Mouse (Mus musculus) neural tube, embryonic 11.5 days (tissue): ENCODE measurements at regions not wholly inside any gene's neighbourhood (a gene's known extent, or its start where the extent isn't known, plus 50 kb on each side); places are given as distances from the start of the nearest gene placed in this dataset.

ENCODE experiments used
- ATAC-seq: fragments of 200-750 bp; cut with Nextera tagmentation; 2 replicates; pipeline ENCODE4 v1.8.0; 2017; ENCODE audit warnings: moderate number of reproducible peaks, mild to moderate bottlenecking, moderate TSS enrichment, moderate library complexity; ENCODE audit not compliant: insufficient read depth, low FRiP score, low TSS enrichment
- DNase-seq: peaks from one replicate; pipeline ENCODE4 v3.0.0-alpha.2; 2015; ENCODE audit warnings: low spot score
- H3K27ac ChIP-seq: fragments of 300-500 bp; sonication (generic); 2 replicates; pipeline ENCODE4 v1.5.1; 2014; ENCODE audit warnings: low read depth, mild to moderate bottlenecking, low read length
- H3K27me3 ChIP-seq: fragments of 300-500 bp; sonication (generic); 2 replicates; pipeline ENCODE4 v1.6.1; 2014; ENCODE audit warnings: mild to moderate bottlenecking, low read length, mixed read lengths; ENCODE audit not compliant: control insufficient read depth, insufficient read depth
- H3K36me3 ChIP-seq: fragments of 300-500 bp; sonication (generic); 2 replicates; pipeline ENCODE4 v1.6.1; 2014; ENCODE audit warnings: mild to moderate bottlenecking, low read length, moderate library complexity, mixed read lengths; ENCODE audit not compliant: control insufficient read depth, insufficient read depth
- H3K4me1 ChIP-seq: fragments of 300-500 bp; sonication (generic); 2 replicates; pipeline ENCODE4 v1.6.1; 2014; ENCODE audit warnings: low read length, mixed read lengths; ENCODE audit not compliant: control insufficient read depth, insufficient read depth
- H3K4me2 ChIP-seq: fragments of 300-500 bp; sonication (generic); 2 replicates; pipeline ENCODE4 v1.6.1; 2014; ENCODE audit warnings: low read depth, mild to moderate bottlenecking, moderate library complexity
- H3K4me3 ChIP-seq: fragments of 300-500 bp; sonication (generic); 2 replicates; pipeline ENCODE4 v1.5.1; 2014; ENCODE audit warnings: low read depth, low read length
- H3K9ac ChIP-seq: fragments of 300-500 bp; sonication (generic); 2 replicates; pipeline ENCODE4 v1.6.1; 2014; ENCODE audit warnings: mild to moderate bottlenecking, low read length
- H3K9me3 ChIP-seq: fragments of 300-500 bp; sonication (generic); 2 replicates; pipeline ENCODE4 v1.6.1; 2016; ENCODE audit warnings: low read length; ENCODE audit not compliant: control insufficient read depth
- WGBS: fragments of 180-500 bp; shearing (Covaris S2); extraction: QIAGEN DNeasy Blood & Tissue Kit; methylation state at CpG from one replicate; pipeline ENCODE4 v1.1.7; 2014; 5-methylcytosine and 5-hydroxymethylcytosine counted together

DNA sequence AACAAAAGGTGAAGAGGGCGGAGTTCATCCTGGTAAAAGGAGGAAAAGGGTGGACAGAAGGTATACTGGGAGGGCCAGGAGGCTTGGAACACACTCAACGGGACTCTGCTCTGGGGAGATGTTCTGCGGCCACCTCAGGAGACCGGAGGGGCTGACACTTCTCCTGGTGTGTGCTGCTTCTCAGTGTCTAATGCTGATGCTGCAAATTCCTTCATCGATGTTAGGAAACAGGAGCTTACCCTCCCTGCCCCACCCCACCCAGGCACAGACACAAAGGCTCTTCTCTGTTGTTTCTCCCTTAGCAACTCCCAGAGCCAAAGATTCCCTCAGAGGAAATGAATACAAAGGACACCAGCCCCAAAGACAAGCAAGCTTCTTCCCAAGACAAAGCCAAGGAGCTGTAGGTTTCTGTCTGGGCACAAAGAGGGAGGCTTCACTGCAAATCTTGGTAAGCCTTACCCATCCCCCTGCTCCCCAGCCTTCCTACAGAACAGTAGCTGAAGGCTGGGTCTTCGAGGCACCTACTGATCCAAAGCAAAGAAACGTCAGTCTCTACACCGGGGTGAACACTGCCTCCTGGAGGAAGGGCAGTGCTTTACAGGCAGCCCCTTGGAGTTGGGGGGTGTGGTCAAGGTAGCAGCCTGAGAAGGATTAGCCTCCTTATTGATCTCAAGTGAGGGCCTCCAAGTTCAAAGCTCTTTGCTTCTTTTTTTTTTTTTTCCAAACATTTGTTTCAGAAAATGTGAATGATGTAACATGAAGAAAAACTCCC, 128.2 kb downstream of the Hs3st3b1 start:
- Histone ChIP-seq H3K27me3 (no peaks in the 10 kb centered on the region), H3K4me3 (no peak overlapping the region), H3K4me1 (no peaks in the 10 kb centered on the region), H3K36me3 (no peaks in the 10 kb centered on the region), H3K9ac (no peak overlapping the region), H3K9me3 (no peaks in the 10 kb centered on the region), H3K27ac (no peak overlapping the region), H3K4me2 (no peak overlapping the region)
- WGBS = 86% methylated on average over 8 of the region's 8 CpGs
- no peak for DNase-seq
- ATAC-seq = no peak

DNA sequence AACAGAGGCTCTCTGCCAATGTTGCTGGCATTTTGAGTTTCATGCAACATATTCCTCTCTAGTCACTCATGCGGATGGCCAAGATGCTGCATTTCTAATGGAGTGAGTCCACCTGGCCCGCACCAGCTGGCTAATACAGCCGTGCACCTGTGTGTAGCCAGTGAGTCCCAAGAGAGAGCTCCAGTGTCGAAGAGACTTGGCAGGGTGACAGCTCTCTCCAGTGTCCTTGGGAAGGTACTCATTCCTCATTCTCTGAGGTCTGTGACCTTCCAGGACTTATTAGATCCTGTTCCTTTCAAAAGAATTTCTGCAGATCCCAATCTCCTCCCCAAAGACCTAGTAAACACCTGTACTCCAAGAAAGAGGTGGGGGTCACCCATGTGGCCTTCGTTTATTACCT, 109.9 kb downstream of the Hs3st3b1 start:
- WGBS = 94% methylated on average over 5 of the region's 5 CpGs
- no peaks in the 10 kb centered on the region for H3K4me1 ChIP-seq
- H3K9me3 ChIP-seq = no peaks in the 10 kb centered on the region
- DNase-seq (no peak), ATAC-seq (no peak)
- no peak overlapping the region for H3K4me2 ChIP-seq
- H3K27ac ChIP-seq = no peak overlapping the region
- H3K27me3 ChIP-seq = no peaks in the 10 kb centered on the region
- no peak overlapping the region for H3K4me3 ChIP-seq
- no peaks in the 10 kb centered on the region for H3K36me3 ChIP-seq
- H3K9ac ChIP-seq = no peak overlapping the region

DNA sequence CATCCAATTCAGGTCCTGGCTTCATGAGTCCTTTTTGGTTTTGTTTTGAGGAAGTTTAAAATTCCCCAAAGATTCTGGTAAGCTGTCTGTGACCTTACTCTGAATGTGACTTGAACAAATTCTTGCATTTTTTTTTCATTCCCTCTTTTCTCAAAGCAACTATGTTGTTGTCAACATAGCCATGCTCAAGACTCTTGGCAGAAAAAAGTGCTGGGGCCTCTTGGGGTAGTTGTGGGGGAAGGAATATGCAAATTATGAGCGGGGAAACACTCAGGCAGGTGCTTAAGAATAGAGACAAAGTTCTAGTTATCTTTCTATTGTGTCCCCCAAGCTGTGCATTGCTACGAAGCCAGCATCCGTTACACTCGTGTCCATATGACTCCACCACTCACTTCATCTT, 99.2 kb downstream of the Hs3st3b1 start:
- Histone ChIP-seq H3K4me2 (no peak overlapping the region), H3K4me3 (no peak overlapping the region), H3K36me3 (no peaks in the 10 kb centered on the region), H3K27me3 (no peaks in the 10 kb centered on the region), H3K27ac (no peak overlapping the region), H3K9ac (no peak overlapping the region), H3K4me1 (no peaks in the 10 kb centered on the region), H3K9me3 (no peaks in the 10 kb centered on the region)
- whole genome bisulfite sequencing = 77% methylated on average over 4 of the region's 4 CpGs
- ATAC-seq (no peak), DNase-seq (no peak)

DNA sequence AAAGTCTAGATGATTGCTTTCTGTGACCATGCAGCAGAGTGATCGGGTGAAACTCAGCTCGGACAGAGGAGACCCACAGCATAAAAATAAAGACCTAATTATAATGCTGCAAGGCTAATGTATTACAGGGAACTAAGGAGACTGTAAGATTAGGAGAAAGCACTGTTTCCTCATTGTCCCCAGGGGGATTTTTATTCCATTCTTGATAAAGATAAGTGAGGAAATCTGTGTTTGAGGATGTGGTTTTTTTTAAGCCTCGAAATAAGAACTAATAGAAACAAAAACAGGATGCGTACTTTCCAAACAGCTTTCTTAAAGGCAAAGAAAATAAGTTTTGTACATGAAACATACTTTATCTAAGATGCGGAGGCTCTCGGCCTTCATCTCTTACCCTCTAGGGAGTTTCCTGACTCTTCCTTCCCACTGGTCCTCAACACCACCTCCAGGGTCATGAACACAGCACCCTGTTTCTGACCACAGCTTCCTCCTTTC, 94.8 kb downstream of the Hs3st3b1 start:
- ATAC-seq (no peak), DNase-seq (no peak)
- H3K4me2 ChIP-seq = no peak overlapping the region
- no peaks in the 10 kb centered on the region for H3K36me3 ChIP-seq
- WGBS = 94% methylated on average over 6 of the region's 6 CpGs
- no peaks in the 10 kb centered on the region for H3K4me1 ChIP-seq
- no peak overlapping the region for H3K27ac ChIP-seq
- H3K9me3 ChIP-seq = no peaks in the 10 kb centered on the region
- H3K27me3 ChIP-seq = no peaks in the 10 kb centered on the region
- H3K9ac ChIP-seq = no peak overlapping the region
- no peak overlapping the region for H3K4me3 ChIP-seq

DNA sequence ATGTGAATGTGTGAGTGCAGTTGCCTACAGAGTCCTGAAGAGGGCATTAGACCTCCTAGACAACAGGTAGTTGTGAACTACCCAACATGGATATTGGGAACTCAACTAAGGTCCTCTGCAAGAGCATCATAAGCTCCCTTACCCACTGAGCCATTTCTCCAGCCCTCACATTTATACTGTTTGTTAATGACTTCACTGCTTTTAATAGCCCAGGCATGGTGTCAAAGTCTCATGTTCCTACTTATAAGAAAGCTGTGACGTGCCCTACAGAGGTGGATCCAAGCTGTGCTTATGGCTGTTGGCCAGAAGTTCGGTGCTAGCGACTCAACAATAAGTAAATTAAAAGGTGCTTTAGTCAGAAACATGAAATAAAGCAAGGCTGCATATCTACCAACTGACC, 88.6 kb downstream of the Hs3st3b1 start:
- 92% methylated on average over 3 of the region's 3 CpGs for WGBS

DNA sequence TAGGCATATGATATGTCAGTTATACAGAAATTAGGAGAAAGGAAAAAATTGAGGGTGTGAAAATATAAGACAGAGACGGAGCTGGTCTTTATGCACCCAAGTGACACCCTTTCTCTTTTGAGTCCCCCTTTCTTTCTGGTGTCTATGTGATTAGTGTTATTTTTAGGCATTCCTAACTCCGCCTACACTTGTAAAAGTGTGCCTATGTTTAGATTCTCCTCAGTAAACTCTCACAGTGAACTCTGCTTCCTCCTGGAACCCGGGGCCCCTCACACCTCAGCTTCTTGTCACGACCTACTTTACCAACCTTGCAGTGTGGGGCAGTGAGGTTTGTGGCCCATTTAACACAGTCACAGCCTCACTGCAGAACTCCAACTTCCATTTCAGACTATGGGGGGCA, 88.0 kb downstream of the Hs3st3b1 start:
- Histone ChIP-seq H3K9ac (no peak overlapping the region), H3K27me3 (no peaks in the 10 kb centered on the region), H3K4me3 (no peak overlapping the region), H3K27ac (no peak overlapping the region), H3K9me3 (0 out of 2 replicates have a peak, but pooled peaks cover 3% of the 10 kb centered on the region), H3K4me2 (no peak overlapping the region), H3K36me3 (no peaks in the 10 kb centered on the region), H3K4me1 (no peaks in the 10 kb centered on the region)
- 68% methylated on average over 4 of the region's 4 CpGs for WGBS
- no peak for DNase-seq
- ATAC-seq = no peak

More for the DNA sequence above, 88.6 kb downstream of the Hs3st3b1 start:
- Histone ChIP-seq H3K4me3 (no peak overlapping the region), H3K9ac (no peak overlapping the region), H3K9me3 (0 out of 2 replicates have a peak, but pooled peaks cover 3% of the 10 kb centered on the region), H3K36me3 (no peaks in the 10 kb centered on the region), H3K27ac (no peak overlapping the region), H3K4me1 (no peaks in the 10 kb centered on the region), H3K27me3 (no peaks in the 10 kb centered on the region), H3K4me2 (no peak overlapping the region)
- ATAC-seq = no peak
- no peak for DNase-seq

DNA sequence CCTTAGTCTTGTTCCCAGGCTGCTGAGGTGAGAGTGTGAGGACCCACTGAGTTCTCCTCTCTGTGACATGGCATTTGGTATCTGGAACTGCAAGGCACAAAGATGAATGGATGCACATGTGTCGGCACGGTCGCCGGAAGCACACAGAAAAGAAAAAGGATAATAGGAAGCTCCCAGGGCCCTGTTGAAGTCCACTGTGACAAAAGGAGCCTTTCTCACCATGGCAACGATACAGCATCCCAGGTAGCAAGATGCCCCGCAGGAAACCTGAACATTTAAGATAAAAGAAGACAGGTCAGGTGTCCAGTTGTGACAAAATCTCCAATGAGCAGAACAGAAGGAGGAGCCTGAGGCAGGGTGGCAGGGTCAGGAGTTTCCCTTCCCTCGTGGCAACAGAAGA, 87.5 kb downstream of the Hs3st3b1 start:
- no peak overlapping the region for H3K4me3 ChIP-seq
- no peaks in the 10 kb centered on the region for H3K36me3 ChIP-seq
- H3K4me2 ChIP-seq = no peak overlapping the region
- DNase-seq (no peak), ATAC-seq (no peak)
- 61% methylated on average over 7 of the region's 7 CpGs for WGBS
- H3K9me3 ChIP-seq = 0 out of 2 replicates have a peak, but pooled peaks cover 3% of the 10 kb centered on the region
- no peak overlapping the region for H3K27ac ChIP-seq
- no peaks in the 10 kb centered on the region for H3K4me1 ChIP-seq
- no peak overlapping the region for H3K9ac ChIP-seq
- no peaks in the 10 kb centered on the region for H3K27me3 ChIP-seq
